Mouse (Mus musculus): ENCODE measurements around the gene Il17rb.

Gene Il17rb

GRCm38 (mm10) chr14:30015008-30015407 lies 6.3 kb upstream of the Il17rb start:
- no peak for DNase-seq

- peak in 1 of 2 experiments; percentile 11 for DNase-seq
These were observed 5.8 kb upstream of the Il17rb start for GRCm38 (mm10) chr14:30014487-30014886.

- DNase-seq = peak; percentile 83 to 91
These were observed 3.3 kb upstream of the Il17rb start for GRCm38 (mm10) chr14:30011886-30012560.

GRCm38 (mm10) chr14:30009864-30010560 lies 1.3 kb upstream of the Il17rb start:
- peak; percentile 94 to 96 for DNase-seq

GRCm38 (mm10) chr14:29999475-29999811 lies 9.3 kb downstream of the Il17rb start:
- DNase-seq = no peak

- no peak for DNase-seq
These were observed 9.8 kb downstream of the Il17rb start for GRCm38 (mm10) chr14:29998747-29999474.

- DNase-seq = no peak
These were observed 11.4 kb downstream of the Il17rb start for GRCm38 (mm10) chr14:29997345-29997744.

- peak; percentile 55 to 87 for DNase-seq
These were observed 12.5 kb downstream of the Il17rb start for GRCm38 (mm10) chr14:29996000-29996751.

GRCm38 (mm10) chr14:29994976-29995375 lies 13.7 kb downstream of the Il17rb start:
- no peak for DNase-seq

GRCm38 (mm10) chr14:29988337-29988736 lies 20.4 kb downstream of the Il17rb start:
- peak in 1 of 2 experiments; percentile 43 for DNase-seq

GRCm38 (mm10) chr14:29987739-29988138 lies 21.0 kb downstream of the Il17rb start:
- DNase-seq = peak; percentile 41 to 48

GRCm38 (mm10) chr14:29987276-29987675 lies 21.4 kb downstream of the Il17rb start:
- DNase-seq = no peak

GRCm38 (mm10) chr14:29986096-29986495 lies 22.6 kb downstream of the Il17rb start:
- no peak for DNase-seq

GRCm38 (mm10) chr14:29980447-29981205 lies 28.1 kb downstream of the Il17rb start:
- peak; percentile 54 to 78 for DNase-seq

- DNase-seq = peak; percentile 92 to 96
These were observed 30.2 kb downstream of the Il17rb start, which contains the start of gene Actr8 for GRCm38 (mm10) chr14:29978254-29979204. Actr8 (plus strand) TSS chr14:29978337.

GRCm38 (mm10) chr14:29976927-29977326 lies 31.8 kb downstream of the Il17rb start:
- DNase-seq = no peak

- DNase-seq = no peak
These were observed 36.7 kb downstream of the Il17rb start for GRCm38 (mm10) chr14:29971993-29972392.

- no peak for DNase-seq
These were observed 37.2 kb downstream of the Il17rb start for GRCm38 (mm10) chr14:29971446-29971845.

GRCm38 (mm10) chr14:29968075-29968821 lies 40.4 kb downstream of the Il17rb start, which contains the start of gene Selenok:
Selenok (plus strand) TSS chr14:29968308.
- DNase-seq = peak; percentile 95 to 99

- no peak for DNase-seq
These were observed 41.1 kb downstream of the Il17rb start for GRCm38 (mm10) chr14:29967611-29968010.
